Comparison of ENCODE assay signal across 1 mouse cellular context in genomic region chr9:106211680-106212593, GRCm38 (mm10).
TF ChIP-seq lines count a peak whose summit lies in the region.

No protein-coding gene starts in this region.

TF ChIP-seq in CH12.LX, 34 proteins besides CTCF, POLR2A, EP300 and RAD21 (continued from another document):
- TF ChIP-seq MEF2A (IDR thresholded peaks at IDR 0.05; ENCODE audit: borderline replicate concordance, low read depth, low read length) (peak; percentile 76; the same call in 1 of the 2 replicates), KAT2A (IDR thresholded peaks at IDR 0.05; ENCODE audit: insufficient replicate concordance, low read length) (0 out of 2 replicates have a peak, but pooled peaks have one; percentile 48), RCOR1 (conservative IDR thresholded peaks at IDR 0.05; ENCODE audit: low read depth, low read length) (0 out of 2 replicates have a peak, but pooled peaks have one; percentile 56), TCF12 (IDR thresholded peaks at IDR 0.05; ENCODE audit: low read depth, low read length) (peak; percentile 86), ZC3H11A (IDR thresholded peaks at IDR 0.05; ENCODE audit: low read depth, low read length) (peak; percentile 69), TBP (conservative IDR thresholded peaks at IDR 0.05; ENCODE audit: low read depth, low read length) (peak; percentile 91), MAX (IDR thresholded peaks at IDR 0.05; ENCODE audit: low read length) (peak; percentile 53), MAZ (IDR thresholded peaks at IDR 0.05; ENCODE audit: low read depth, low read length) (0 out of 2 replicates have a peak, but pooled peaks have one; percentile 34), CHD2 (IDR thresholded peaks at IDR 0.05; ENCODE audit: low read length) (peak; percentile 51), SMC3 (IDR thresholded peaks at IDR 0.05; ENCODE audit: low read depth, low read length) (peak; percentile 97), NELFE (IDR thresholded peaks at IDR 0.05; ENCODE audit: low read depth, low read length) (peak; percentile 97), USF1 (IDR thresholded peaks at IDR 0.05; ENCODE audit: low read depth, low read length) (peak; percentile 27), UBTF (IDR thresholded peaks at IDR 0.05; ENCODE audit: low read depth, low read length) (no peak; the same call in 1 of the 2 replicates), MYC (IDR thresholded peaks at IDR 0.05; ENCODE audit: low read depth, low read length) (peak; percentile 66; the same call in 1 of the 2 replicates), E2F4 (IDR thresholded peaks at IDR 0.05; ENCODE audit: insufficient replicate concordance, low read depth, low read length) (no peak)
